Mouse (Mus musculus) forelimb bud, embryonic 11.5 days (tissue): ENCODE results near the gene Gm10330.
"Not testable (repeated sequence)": the region's sequence is repeated elsewhere in the genome, so short reads cannot be mapped to it uniquely, and the experiment has no call there.

Experiments used
- DNase-seq: peaks from one replicate; pipeline ENCODE4 v3.0.0-alpha.2; 2012; ENCODE audit warnings: low read depth, low spot score

The Gm10330 gene

GRCm38 (mm10) chr12:23780165-23780564, at the start of gene Gm10330:
Gene Gm10330, minus strand, starts transcription at chr12:23780265.
- DNase-seq: not testable (repeated sequence)

GRCm38 (mm10) chr12:23800776-23801175, 20.7 kb upstream of the Gm10330 start:
- DNase-seq: peak; percentile 43

- not testable (repeated sequence) for DNase-seq
Observed at GRCm38 (mm10) chr12:23800366-23800765, 20.3 kb upstream of the Gm10330 start.
